Mouse (Mus musculus) left cerebral cortex, adult 6 months (tissue): Measurements from ENCODE around the gene Cep57l1. TPM values are rescaled to one million over a fixed set of nuclear protein-coding genes. Genes with fewer than 3 reads are reported as not detected.

Source experiments
- long read RNA-seq, 2 experiments: library from polyadenylated mRNA; unstranded; transcript quantifications; one replicate each; pipeline ENCODE4 v2.0.0; 2019 to 2020
- polyA plus RNA-seq: library from polyadenylated mRNA; unstranded; fragments of <200 nt; fragmentation: Nextera tagmentation; gene quantifications from 2 replicates; pipeline ENCODE4 v1.2.3, GENCODE M21; 2021

Cep57l1 gene
- polyA plus RNA-seq = 5.4 and 6.1 TPM in 2 replicates
- long read RNA-seq, experiment 1, partial matches to known transcripts = 20 of 45 reads
- long read RNA-seq, experiment 1, other reads (novel, unspliced or antisense) = 14 of 45 reads
- long read RNA-seq, experiment 2, partial matches to known transcripts = 4 of 7 reads
- long read RNA-seq, experiment 2, other reads (novel, unspliced or antisense) = 1 of 7 reads

DNA sequence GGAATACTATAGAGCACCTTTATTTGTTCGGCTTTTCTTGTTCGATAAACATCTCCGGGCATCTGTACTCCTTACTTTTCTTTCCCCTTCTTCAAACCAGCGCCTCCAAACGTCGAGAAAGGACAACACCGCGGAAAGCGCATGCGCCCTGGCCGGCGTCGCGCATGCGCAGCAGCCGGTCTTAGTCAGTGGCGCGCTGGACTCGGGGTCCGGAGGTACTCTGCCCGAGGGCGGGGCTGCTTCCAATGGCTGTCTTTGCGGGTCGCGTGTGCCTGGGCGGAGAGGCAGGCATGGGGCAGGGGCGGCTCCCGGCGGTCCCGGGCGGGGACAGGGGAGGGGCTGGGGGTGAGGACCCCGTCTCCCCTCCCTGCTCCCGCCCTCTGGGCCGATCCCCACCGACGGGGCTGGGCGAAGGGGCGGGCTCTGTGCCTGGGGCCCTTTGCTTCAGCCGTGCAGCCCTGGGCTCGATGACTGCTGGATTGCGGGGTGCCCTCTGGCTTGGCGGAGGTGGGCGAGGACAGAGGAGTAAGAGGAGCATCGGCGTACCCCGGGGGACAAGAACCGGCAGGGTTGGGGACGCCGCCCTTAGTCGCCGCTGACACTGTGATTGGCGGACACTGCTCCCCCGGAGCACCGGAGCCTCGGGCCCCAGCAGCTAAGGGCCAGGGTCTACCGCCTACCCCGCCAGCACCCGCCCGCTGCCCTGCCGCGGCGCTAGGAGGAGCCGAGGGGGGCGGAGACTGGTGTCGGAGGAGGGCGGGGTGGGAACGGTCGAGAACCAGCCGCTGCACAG, at the start of gene Cep57l1, which contains the start of gene Sesn1:
Cep57l1 (minus strand) TSS at position 101 of the 793 bp plus-strand sequence.
Sesn1 (plus strand) TSS at position 165 of the 793 bp plus-strand sequence.

DNA sequence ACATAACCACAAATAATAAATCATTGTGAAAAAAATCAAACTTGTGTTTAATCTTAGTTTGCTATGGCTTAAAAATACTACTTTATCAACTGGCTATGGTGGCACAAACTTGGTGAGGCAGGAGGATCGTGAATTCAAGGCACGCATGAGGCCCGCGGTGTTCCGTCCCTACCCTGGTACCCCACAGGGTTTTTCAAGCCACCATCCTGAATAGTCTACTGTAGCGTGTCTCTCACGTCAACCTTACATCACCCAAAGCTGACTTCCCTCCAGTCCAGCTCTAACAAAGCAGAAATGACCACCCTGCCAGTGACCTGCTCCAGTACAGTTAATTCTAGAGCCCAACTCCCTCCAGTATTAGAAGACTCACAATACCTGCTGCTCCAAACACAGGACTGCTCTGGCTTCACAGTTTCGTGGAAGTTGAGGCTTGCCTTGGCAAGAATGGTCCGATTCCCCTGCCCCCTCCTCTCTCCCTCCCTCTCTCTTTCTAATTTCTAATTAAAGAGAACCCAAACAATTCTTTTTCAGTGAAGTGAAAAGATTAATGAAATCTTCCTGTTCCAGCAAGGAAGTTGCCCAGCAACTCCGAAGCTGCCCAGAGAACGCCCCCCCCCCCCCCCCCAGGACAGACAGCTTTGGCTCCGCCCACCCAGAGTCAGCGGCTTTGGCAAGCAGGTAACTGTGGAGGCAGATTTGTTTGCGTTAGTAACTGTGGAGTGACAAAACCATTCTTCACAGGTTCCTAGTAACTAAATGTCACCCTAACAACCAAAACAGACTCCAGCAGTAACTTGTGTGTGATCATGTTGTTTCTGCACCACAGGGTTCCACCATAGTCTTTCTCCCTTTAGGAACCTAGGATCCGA, 93.4 kb downstream of the Cep57l1 start, which contains the start of gene Ccdc162:
Ccdc162 (minus strand) TSS at position 606 of the 869 bp plus-strand sequence.

Other genes starting within 250 kb of the Cep57l1 start
- 0.21 and 0.51 TPM in 2 replicates for gene Ccdc162, start 93.2 kb downstream of the Cep57l1 start, polyA plus RNA-seq
- 57.2 and 73.4 TPM in 2 replicates for gene Sesn1, start 64 bp upstream of the Cep57l1 start, polyA plus RNA-seq
- gene Armc2, start 208.6 kb upstream of the Cep57l1 start, polyA plus RNA-seq = 12.8 and 14.9 TPM in 2 replicates